16 mouse cellular contexts compared by ENCODE assay signal in genomic region chr14:46381457-46381856, GRCm38 (mm10). TPM values are rescaled to one million over a fixed set of nuclear protein-coding genes. Genes with fewer than 3 reads are reported as not detected.
A peak's percentile ranks its signal among the peaks of the same experiment; 100 is the strongest.
DNase-seq lines count a peak whose midpoint lies in the region; ATAC-seq lines count a peak whose summit lies in the region.
"Had no signal": no experiment of that assay in that cellular context is flagged by ENCODE, and none has a peak within 500 bp of the region (broad histone marks: within the 10 kb centered on the region; RNA-seq: fewer than 3 reads in every experiment).

No protein-coding gene starts in this region.

- intact Hi-C loops in left cerebral cortex, postnatal 36 days (cut with DNase I) = loop anchor here (10.0 kb wide), 1 partner anchor 217 kb away; no protein-coding TSS in a partner anchor

- H3K27me3 ChIP-seq in midbrain, embryonic 16.5 days (ENCODE audit: control insufficient read depth, insufficient read depth, low read depth, low read length) = peaks cover 33% of the 10 kb centered on the region

- no peaks in the 10 kb centered on the region for H3K9me3 ChIP-seq in midbrain, embryonic 16.5 days (replicated peaks; ENCODE audit: control insufficient read depth, low read length, poor library complexity, severe bottlenecking)
- H3K9me3 ChIP-seq: forebrain, embryonic 15.5 days had no signal

- no peak overlapping the region for H3K27ac ChIP-seq in midbrain, embryonic 16.5 days (ENCODE audit: low read length)
- H3K27ac ChIP-seq: forebrain, embryonic 15.5 days; macrophage had no signal

- H3K9ac ChIP-seq in midbrain, embryonic 16.5 days (ENCODE audit: low read depth, low read length) = no peak overlapping the region
- H3K9ac ChIP-seq: forebrain, embryonic 15.5 days had no signal

- no peaks in the 10 kb centered on the region for H3K36me3 ChIP-seq in midbrain, embryonic 16.5 days (ENCODE audit: control insufficient read depth, insufficient read depth, low read length)
- H3K36me3 ChIP-seq: forebrain, embryonic 15.5 days had no signal

- DNase-seq in adrenal gland, postnatal 14 days = peak; percentile 39
- no peak for DNase-seq in adrenal gland, adult 18-20 months (ENCODE audit: low spot score in 2 of 2)
- DNase-seq in 3T3-L1 (ENCODE audit: low read depth, low spot score) = peak; percentile 45
- DNase-seq in cerebellum, adult 9-11 months = peak; percentile 54
- peak; percentile 74 for DNase-seq in gastrocnemius, postnatal 25 days
- no peak for DNase-seq in left cerebral cortex, postnatal 36 days (ENCODE audit: low spot score in 2 of 2)
- no peak for DNase-seq in MN1 (ENCODE audit: low spot score)

- 36% methylated on average over 6 of the region's 6 CpGs for WGBS in midbrain, embryonic 16.5 days

- no peak for ATAC-seq in midbrain, embryonic 16.5 days
- ATAC-seq: forebrain, embryonic 15.5 days; intestine, embryonic 16.5 days had no signal

- H3K4me3 ChIP-seq in midbrain, embryonic 16.5 days (ENCODE audit: low read depth, low read length) = no peak overlapping the region
- H3K4me3 ChIP-seq: forebrain, embryonic 15.5 days had no signal

- H3K4me2 ChIP-seq in midbrain, embryonic 16.5 days (ENCODE audit: low read length) = no peak overlapping the region

- H3K4me1 ChIP-seq in midbrain, embryonic 16.5 days (ENCODE audit: control insufficient read depth, insufficient read depth, low read length) = peaks cover 20% of the 10 kb centered on the region

RNA-seq across cellular contexts. Expression of gene Gm15217, which starts 2.2 kb away (rescaled TPM):
- not detected in 2 replicates for total RNA-seq in adrenal gland, postnatal 14 days (2021)
- total RNA-seq in adrenal gland, adult 18-20 months (2021) = not detected
- not detected for total RNA-seq in gastrocnemius, postnatal 25 days (2021)
- not detected for total RNA-seq in left cerebral cortex, postnatal 36 days (2021)
- polyA plus RNA-seq in midbrain, embryonic 16.5 days (2015; fragmentation: Nextera tagmentation; extraction: Ambion mirVana) = not detected in 2 replicates
- total RNA-seq: layer of hippocampus, adult 18-20 months; monocyte, adult 5-6 weeks had no signal
- polyA plus RNA-seq: C2C12; forebrain, embryonic 15.5 days; heart, embryonic 16.5 days; liver, embryonic 11.5 days; macrophage had no signal

RNA-seq across cellular contexts. Expression of gene Bmp4, which starts 9.0 kb away (rescaled TPM):
- total RNA-seq in adrenal gland, postnatal 14 days (2021) = 6.2 and 9.4 TPM in 2 replicates
- 10 to 100 TPM in 1 of 2 experiments, 1 to 10 TPM in 1; 7.4 to 16.3 TPM for total RNA-seq in adrenal gland, adult 18-20 months (2021)
- total RNA-seq in gastrocnemius, postnatal 25 days (2021) = 10 to 100 TPM in 1 of 2 experiments, 1 to 10 TPM in 1; 6.2 to 10.1 TPM
- 1 to 10 TPM; 5.5 to 8.1 TPM for total RNA-seq in left cerebral cortex, postnatal 36 days (2021)
- polyA plus RNA-seq in midbrain, embryonic 16.5 days (2015; fragmentation: Nextera tagmentation; extraction: Ambion mirVana) = 5.5 and 6.5 TPM in 2 replicates
- total RNA-seq: monocyte, adult 5-6 weeks had no signal
- polyA plus RNA-seq: C2C12, macrophage had no signal

Comparison
In these comparisons a context has a peak if more than half of its experiments do, and no peak if none do; other contexts are left out.
1. DNase-seq: peak in adrenal gland, postnatal 14 days (single experiment), 3T3-L1 (single experiment), cerebellum, adult 9-11 months (single experiment) and gastrocnemius, postnatal 25 days (single experiment); none in adrenal gland, adult 18-20 months (0 of 2), left cerebral cortex, postnatal 36 days (0 of 2) and MN1 (single experiment).